Mouse (Mus musculus) ovary, postnatal 10 days (tissue): ENCODE results near the gene Mef2d.

Source experiments
- DNase-seq: peaks from one replicate; pipeline ENCODE4 v3.0.0; 2022; ENCODE audit warnings: low spot score

Mef2d gene

GRCm38 (mm10) chr3:88208226-88208720 is 66.1 kb downstream of the Mef2d start:
- no peak for DNase-seq

- DNase-seq, result no peak
Measured at GRCm38 (mm10) chr3:88209306-88209705, 67.1 kb downstream of the Mef2d start.

GRCm38 (mm10) chr3:88210121-88210520 is 67.9 kb downstream of the Mef2d start:
- no peak for DNase-seq

- DNase-seq, result no peak
Measured at GRCm38 (mm10) chr3:88210918-88211317, 68.7 kb downstream of the Mef2d start.

- DNase-seq, result no peak
Measured at GRCm38 (mm10) chr3:88212356-88212755, 70.2 kb downstream of the Mef2d start.

- DNase-seq, result no peak
Measured at GRCm38 (mm10) chr3:88213019-88213418, 70.8 kb downstream of the Mef2d start.

GRCm38 (mm10) chr3:88214197-88214938 is 72.2 kb downstream of the Mef2d start:
- DNase-seq, result no peak

- no peak for DNase-seq
Measured at GRCm38 (mm10) chr3:88214971-88215552, 72.9 kb downstream of the Mef2d start.

GRCm38 (mm10) chr3:88215553-88216004 is 73.4 kb downstream of the Mef2d start:
- DNase-seq, result no peak

- no peak for DNase-seq
Measured at GRCm38 (mm10) chr3:88216116-88216515, 73.9 kb downstream of the Mef2d start.

- DNase-seq, result no peak
Measured at GRCm38 (mm10) chr3:88216534-88217326, 74.6 kb downstream of the Mef2d start.

- no peak for DNase-seq
Measured at GRCm38 (mm10) chr3:88217679-88218078, 75.5 kb downstream of the Mef2d start.

GRCm38 (mm10) chr3:88219940-88220339 is 77.8 kb downstream of the Mef2d start:
- DNase-seq, result no peak

- DNase-seq, result peak; percentile 66
Measured at GRCm38 (mm10) chr3:88220842-88221241, 78.7 kb downstream of the Mef2d start.
